Mouse (Mus musculus) testis, postnatal 14 days (tissue): ENCODE data around the gene Ift43.

Experiments used
- DNase-seq: peaks from one replicate; pipeline ENCODE4 v3.0.0; 2021; ENCODE audit warnings: low spot score

Gene Ift43

DNA sequence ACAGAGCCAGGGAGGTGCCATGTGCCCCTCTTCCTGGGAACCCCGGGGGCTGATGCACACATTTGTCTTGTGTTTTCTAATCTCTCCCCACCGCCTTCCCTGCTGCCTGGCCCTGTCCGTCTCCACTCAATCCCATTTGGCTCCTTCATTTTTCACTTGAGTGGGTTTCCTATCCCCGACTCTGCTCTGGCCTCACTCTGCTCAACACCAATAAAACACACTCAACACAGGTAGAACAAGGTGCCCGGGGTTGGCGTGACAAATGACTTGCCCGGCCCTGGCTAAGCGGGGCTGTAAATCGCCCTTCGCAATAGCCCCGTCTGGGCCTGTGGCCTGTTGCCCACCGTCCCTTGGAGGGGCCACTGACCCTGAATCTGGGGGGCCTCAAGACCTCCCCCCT lies 92.0 kb downstream of the Ift43 start:
- DNase-seq = no peak

GRCm38 (mm10) chr12:86175476-86175942 lies 93.2 kb downstream of the Ift43 start:
- no peak for DNase-seq

DNA sequence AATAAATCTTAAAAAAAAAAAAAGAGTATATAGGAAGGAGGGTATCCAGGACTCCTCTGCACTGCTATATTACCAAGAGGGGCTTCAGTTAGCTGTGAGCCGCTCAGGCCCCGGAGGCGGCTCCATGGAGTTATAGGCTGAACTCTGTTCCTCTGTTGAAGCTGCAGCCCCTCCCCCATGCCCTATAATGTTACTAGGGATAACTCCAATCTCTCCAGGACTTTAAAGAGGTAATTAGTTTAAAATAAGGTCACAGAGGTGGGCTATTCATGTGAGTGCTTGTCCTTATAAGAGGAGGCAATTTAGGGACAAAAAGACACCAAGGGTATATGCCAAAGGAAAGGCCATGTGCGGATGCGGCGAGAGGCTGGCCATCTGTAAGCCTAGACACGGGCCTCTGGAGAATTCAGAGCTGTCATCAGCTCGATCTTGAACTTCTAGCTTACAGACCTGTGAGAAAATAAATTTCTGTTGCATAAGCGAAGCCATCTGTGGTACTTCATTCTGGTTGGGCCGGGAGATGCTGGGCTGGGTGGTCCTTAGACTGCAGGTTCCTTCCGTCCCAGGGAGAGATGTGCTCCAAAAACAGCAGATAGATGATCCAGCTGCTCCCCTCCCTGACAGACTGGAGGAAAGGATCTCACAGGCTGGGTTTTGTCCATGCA lies 94.5 kb downstream of the Ift43 start:
- DNase-seq = no peak

- no peak for DNase-seq
Observed at GRCm38 (mm10) chr12:86179266-86179665, 96.9 kb downstream of the Ift43 start.

GRCm38 (mm10) chr12:86181320-86181751 lies 99.0 kb downstream of the Ift43 start:
- DNase-seq = no peak

DNA sequence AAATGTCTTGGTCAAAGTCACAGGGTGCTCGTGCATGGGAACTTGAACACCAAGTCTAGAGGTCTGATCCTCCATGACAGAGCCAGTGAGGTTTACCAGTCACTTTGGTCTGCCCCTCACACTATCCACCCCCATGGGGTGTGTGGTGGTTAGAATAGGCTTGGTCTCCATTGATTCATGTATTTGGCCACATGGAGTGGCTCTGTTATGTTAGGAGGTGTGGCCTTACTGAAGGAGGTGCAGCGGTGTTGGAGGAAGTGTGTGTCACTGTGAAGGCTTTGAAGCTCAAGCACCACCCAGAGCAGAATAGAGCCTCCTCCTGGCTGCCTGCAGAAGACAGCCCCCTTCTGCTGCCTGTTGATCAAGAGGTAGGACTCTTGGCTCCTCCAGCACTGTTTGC lies 99.5 kb downstream of the Ift43 start:
- no peak for DNase-seq

- DNase-seq = no peak
Observed at GRCm38 (mm10) chr12:86182414-86182813, 100.1 kb downstream of the Ift43 start.

DNA sequence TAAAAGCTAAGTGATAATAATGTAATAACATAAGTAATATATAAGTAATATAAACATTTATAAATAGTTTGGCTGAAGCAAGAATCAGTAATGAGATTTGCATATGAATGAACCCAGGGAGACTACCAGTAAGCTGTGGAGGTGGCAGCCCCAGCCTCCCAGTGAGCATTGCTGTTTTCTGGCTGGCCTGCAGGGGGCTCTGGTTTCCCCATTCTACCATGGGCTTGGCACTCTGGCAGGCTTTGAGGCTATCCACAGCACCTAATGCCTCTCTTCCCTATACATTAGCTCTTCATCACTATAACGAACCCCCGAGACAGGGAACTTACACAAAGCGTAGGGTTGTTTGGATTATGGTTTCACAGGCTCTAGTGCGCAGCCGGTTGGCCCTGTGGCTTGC lies 105.8 kb downstream of the Ift43 start:
- DNase-seq = no peak

DNA sequence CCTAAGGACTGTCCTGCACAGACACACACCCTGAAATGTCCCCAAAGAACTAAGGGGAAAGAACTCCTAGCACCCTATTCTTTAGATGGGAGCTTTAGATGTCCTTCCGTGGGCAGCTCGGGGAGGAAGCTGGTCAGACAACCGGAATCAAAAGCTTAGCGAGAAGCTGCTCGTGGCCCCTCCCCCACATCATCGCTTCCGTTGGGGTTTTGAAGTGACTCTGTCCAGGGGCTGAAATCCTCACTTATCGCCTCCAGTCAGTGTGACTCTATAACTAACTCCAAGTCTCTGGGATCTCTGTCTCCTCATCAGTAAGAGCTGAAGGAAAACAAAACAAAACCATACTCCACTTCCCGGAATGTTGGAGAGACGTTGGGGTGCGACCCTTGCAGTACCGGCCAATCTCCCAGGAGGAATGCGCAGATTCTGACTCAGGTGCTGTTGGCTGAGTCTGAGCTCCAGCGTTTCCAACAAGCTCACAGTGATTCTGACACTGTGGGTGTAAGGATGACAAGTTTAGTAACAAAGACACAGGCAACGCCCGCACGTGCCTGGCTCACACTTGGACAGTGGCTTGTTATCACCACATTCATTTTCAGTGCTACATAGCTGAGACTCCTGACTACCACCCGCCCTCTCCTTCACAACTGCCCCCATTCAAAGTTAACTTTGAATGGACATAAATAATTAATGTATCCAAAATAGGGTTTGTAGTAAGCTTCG lies 107.4 kb downstream of the Ift43 start:
- DNase-seq = no peak

- no peak for DNase-seq
Observed at GRCm38 (mm10) chr12:86192036-86192449, 109.7 kb downstream of the Ift43 start.

- DNase-seq = no peak
Observed at GRCm38 (mm10) chr12:86196944-86197343, 114.6 kb downstream of the Ift43 start.

GRCm38 (mm10) chr12:86203443-86204057 lies 121.2 kb downstream of the Ift43 start:
- no peak for DNase-seq

DNA sequence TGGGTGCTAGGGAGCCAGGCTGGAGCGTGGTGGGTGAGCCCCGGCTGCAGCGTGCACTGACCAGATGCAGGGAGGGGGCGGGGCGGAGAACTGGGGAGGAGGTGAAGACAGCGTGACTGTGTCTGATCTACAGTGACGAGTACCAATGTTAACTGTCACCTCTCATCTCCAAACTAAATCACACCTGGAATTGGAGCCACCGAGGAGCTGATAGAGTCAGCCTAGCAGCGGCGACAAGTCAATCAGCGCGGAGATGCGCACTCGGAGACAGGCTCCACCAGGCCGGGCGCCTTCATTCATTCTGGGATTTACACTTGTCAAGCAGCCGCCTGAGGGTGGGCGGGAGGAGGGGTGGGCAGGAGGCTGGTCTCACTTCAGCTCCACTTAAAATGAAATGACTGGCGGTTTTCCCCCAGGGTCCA lies 128.8 kb downstream of the Ift43 start:
- no peak for DNase-seq
